Mouse (Mus musculus) adrenal gland, postnatal 36 days (tissue): ENCODE data around the gene Llgl1. TPM values are rescaled to one million over a fixed set of nuclear protein-coding genes. Genes with fewer than 3 reads are reported as not detected.

Experiments
- DNase-seq, 2 experiments: peaks; one replicate each; pipeline ENCODE4 v3.0.0; 2021; ENCODE audit warnings: mixed read lengths in 1 of 2
- microRNA-seq: library from miRNA; unstranded; fragments of <30 nt; microRNA quantifications from one replicate; pipeline ENCODE4 v1.2.0, GENCODE M21; 2021
- total RNA-seq, 2 experiments: library from RNA; stranded (reverse); gene quantifications; 2 replicates each; pipeline ENCODE4 v1.2.3; 2021

Gene Llgl1
- total RNA-seq, 2 experiments from 2014 or later, result 23.6 to 24.7 TPM

DNA sequence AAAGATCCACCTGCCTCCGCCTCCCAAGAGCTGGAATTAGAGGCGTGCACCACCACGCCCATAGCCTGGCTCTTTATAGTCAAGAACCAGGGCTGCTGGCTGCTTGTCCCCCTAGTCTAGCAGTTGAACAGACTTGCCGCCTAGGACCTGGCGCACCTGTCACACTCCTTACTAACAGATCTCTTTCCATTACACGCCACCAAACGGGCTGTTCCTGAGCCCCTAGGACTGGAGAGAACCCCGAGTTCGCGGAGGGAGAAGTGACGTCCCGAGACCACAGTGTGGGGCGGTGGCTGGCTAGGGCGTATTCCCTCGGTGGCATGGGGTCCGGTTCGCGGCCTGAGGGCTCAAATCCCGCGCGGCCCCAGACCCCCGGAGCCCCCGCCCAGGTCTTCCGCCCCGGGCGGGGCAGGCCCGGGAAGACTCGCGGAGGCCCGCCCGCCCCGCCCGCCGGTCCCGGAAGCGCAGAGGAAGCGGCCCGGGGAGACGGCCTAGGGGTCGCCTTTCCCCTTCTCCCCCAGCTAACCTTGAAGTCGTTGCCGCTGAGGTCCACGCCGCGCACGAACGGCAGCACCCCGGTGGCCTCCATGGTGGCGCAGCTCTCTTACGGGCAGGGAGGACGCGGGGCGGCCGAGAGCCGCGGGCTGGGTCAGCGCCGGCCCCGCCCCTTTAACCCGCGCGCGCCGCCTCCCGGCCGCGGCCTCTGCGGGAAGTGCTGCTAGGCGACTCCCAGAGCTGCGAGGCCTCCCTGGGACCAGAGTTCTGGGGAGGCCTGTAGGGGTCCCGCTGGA is 27.3 kb downstream of the Llgl1 start, which contains the start of gene Flii:
TSS of gene Flii (minus strand) at position 663 of the 791 bp plus-strand sequence.
- peak; percentile 91 to 94 for DNase-seq

DNA sequence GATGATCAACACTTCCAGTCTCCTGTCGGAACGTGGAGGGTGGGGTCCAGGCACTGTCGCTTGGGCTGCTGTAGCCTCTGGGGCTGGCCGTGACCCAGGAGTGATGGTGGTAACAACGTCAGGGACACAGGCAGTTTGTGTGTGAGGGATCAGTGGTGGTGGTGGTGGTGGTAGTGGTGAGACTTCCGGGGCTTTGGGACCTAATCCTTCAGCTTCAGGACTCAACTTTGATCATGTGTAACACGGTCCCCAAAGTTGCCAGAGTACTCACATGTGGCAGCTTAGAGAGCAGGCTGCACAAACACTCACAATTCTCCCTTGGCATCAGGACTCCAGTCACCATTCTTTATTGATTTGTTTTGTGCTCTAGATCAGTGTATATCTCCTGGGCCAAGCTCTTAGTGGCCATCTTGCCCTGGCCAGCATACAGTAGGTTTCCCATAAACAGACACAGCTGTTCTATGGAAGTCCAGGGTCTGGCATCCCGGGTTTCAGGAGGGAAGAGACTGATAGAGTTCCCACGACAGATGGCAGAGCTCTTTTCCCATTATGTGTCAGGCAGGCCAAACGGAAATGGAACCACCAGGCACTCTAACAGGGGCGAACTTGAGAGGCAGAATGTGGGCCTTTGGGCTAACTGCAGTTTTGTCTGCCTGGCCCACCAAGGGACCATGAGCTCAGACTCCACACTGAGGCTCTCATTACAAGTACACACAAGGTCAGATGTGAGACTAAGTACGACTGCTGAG is 28.0 kb downstream of the Llgl1 start:
- DNase-seq, result no peak

DNA sequence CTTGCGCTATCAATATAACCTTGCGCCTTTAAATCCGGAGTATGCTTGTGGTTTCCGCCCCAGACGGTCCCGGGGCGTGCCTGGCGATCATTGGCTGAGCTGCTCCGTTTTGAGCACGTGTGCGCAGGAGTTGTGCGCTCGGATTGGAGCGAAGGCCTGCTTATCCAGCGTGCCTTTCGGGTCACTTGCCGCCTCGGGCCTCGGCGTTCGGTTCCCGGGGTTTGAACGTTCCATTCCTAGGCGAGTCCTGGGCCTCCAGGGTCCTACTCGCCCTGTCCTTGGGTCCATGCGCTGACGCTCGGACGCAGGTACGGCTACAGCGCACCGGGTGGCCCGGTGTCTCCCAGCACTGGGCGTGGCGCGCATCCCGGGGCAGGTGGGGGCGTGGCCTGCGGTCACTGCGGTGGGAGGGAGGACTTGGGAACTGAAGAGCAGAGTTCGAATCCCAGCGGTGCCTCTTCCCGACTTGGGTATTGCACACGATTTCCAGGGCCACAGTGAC is 28.8 kb downstream of the Llgl1 start, which contains the start of gene Mief2:
TSS of gene Mief2 (plus strand) at position 139 of the 502 bp plus-strand sequence.
- DNase-seq, result peak; percentile 97

DNA sequence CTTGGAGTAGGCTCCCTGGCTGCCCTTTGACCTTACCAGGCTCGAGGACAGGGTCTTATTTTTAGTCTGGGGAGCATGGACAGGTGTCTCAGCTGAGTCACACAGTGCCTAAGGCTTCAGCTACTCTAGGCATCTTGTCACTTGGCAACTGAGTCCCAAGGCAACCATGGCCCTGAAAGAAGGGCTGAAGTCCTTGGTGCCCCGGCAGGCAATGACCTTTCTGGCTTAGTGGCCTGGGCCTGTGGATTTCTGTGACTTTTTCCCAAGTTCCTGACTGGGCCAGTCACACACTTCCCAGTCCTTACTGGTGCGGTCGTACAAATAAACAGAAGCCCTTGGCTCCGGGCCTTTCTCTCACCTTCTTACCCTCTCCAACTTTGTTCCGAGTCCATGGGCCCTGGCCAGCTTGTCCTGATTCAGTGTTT is 29.7 kb downstream of the Llgl1 start:
- peak; percentile 64 to 75 for DNase-seq

DNA sequence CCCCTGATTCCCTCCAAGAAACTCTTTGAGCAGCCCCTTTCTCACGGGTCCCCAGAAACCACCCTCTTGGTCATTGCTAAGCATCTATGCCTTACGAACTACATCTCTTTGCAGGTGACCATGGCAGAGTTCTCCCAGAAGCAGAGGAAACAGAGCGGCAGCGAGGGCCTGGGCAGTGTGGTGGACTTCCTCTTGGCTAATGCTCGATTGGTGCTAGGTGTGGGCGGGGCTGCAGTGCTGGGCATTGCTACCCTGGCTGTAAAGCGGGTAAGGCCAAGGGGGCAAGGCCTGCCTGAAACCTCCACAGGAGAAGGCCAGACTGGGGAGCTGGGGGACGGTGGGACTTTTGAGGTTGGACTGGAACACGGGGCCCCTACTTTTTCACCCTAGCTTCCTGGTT is 30.6 kb downstream of the Llgl1 start:
- no peak for DNase-seq

DNA sequence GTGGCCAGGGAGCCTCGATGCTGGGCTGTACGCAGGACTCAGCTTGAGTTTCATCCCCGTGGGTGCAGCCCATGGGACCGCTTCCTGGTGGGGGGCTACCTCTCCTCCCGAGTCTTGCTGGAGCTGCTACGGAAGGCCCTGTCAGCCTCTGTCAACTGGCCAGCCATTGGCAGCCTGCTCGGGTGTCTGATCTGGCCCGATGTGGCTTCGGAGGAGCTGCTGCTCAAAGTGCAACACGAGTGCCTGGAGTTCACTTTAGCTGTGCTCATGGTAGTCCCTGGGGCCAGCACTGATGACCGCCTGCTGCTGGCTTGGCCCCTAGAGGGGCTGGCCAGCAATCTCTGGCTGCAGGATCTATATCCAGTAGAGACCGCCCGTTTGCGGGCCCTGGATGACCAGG is 31.7 kb downstream of the Llgl1 start:
- no peak for DNase-seq

DNA sequence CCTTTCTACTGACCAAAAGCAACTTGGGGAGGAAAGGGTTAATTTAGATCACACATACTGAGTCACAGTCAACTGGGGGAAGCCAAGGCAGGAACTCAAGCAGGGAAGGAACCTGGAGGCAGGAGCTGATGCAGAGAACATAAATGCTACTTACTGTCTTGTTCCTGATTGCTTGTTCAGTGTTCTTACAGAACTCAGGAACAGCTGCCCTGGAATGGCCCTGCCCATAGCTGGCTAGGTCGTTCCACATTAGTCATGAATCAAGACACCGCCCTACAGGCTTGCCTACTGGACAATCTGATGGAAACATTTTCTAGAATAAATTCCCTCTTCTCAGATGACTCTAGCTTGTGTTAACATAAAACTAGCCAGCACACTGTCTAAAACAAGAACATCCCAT is 34.7 kb downstream of the Llgl1 start:
- DNase-seq, result peak; percentile 54 to 55

DNA sequence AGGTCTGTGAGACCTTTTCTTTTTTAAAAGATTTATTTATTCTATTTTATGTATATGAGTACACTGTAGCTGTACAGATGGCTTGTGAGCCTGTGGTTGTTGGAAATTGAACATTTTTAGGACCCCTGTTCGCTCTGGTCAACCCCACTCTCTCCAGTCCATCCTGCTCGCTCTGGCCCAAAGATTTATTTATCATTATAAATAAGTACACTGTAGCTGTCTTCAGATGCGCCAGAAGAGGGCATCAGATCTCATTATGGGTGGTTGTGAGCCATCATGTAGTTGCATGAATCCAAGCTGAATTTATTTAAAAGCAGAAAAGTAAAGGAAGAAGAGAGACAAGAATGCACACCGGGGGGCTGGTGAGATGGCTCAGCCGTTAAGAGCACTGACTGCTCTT is 35.7 kb downstream of the Llgl1 start:
- no peak for DNase-seq

DNA sequence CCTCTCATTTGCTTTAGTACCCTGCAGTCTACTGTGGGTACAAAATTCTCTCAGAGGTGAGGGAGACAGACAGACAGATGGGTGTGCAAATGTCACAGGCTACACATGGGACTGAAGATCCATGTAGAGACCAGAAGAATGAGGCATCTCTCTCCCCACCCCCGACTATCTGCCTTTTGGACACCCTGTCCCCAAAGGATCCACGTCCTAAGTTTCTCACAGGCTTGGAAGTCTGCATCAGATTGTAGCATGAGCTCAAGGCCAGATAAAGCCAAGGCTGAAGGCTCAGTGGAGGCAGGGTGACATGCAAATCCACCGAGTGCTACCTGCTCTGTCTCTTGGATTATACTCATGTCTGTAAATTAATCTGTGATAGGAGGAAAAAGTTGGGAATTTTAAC is 37.0 kb downstream of the Llgl1 start:
- peak in 1 of 2 experiments; percentile 43 for DNase-seq

DNA sequence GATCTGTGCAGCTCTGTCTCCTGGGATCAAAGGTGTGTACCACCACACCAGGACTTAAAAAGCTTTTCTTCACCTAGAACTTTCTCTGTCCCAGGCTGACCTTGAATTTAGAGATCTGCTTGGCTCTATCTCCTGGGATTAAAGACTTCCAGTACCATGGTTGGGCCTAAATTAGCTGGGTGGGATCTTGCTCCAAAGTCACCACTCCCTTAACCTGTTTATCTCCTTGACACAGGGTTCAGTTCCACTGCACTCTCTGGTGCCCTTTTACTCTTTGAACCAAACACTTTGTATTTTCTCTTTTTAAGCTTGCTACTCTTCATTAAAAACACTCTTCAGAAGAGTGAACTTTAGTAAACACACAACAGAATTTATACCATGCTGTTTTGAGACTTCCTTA is 37.9 kb downstream of the Llgl1 start:
- DNase-seq, result no peak

DNA sequence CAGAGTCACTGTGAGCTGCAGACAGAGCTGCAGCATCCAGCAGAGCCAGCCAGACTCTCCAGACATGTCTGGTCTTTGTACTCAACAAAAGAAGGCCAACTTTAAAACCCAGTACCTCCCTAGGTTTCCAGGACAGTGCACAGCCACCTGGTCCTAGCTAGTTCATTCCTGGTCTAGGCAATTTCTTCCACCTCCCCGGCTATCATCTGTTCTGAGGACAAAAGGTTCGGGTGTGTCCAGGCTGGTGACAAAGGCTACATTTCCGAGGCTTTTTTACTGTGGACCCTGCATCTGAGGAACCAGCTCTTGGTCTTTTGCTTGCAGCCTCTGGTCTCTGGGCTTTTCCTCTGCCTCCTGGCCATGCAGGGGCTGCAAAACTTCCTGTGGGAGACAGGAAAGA is 40.8 kb downstream of the Llgl1 start:
- DNase-seq, result no peak

DNA sequence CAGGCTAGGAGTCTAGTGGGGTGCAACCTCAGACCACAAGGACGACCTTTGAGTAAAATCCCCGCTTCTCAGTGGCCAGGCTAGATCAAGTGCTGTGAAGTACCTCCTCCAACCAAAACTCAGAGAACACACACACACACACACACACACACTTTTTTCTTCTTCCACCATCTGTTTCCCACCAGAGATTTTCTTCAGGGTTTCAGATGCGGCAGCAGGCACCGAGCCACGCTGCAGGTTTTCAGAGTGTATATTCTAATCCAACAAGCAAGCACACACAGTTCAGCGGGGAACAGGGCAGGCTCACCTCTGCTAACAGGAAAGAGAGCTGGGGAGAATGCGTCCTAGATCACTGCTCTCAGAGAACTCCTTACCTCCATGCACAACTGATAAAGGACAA is 56.0 kb downstream of the Llgl1 start:
- DNase-seq, result no peak

DNA sequence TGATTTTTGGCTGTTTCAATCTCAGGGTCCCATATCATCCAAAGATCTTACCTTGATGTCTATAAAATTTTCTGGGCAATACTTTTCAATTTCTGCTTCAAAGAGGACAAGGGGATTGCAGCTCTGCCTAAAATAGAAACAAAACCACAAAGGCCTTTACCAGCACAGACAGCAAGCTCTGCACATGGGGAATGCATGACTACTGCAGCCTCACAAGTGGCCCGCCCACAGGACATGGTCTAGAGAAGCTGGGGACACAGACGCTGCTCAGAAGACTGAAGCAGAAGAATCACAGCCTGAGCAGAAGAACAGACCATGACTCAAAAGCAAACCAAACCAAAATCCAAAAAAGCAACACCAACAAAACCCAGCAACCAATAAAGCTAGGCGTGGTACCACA is 62.2 kb downstream of the Llgl1 start:
- no peak for DNase-seq

Small RNA genes within 50 kb of the gene (microRNA-seq; reads per million reads assigned to microRNA genes)
- gene Mir5100, result 3.2 reads per million, percentile 7 among the genes with 10 or more reads in this experiment

Other genes starting within 250 kb of the Llgl1 start
- 10 to 100 TPM; 65.2 to 70.3 TPM for gene Drg2, start 245.1 kb upstream of the Llgl1 start, total RNA-seq
- gene Myo15, start 230.4 kb upstream of the Llgl1 start, total RNA-seq, result under 1 TPM; 0.03 to 0.10 TPM
- 100 to 1,000 TPM in 1 of 2 experiments, 10 to 100 TPM in 1; 93.3 to 119 TPM for gene Alkbh5, start 163.3 kb upstream of the Llgl1 start, total RNA-seq
- 100 to 1,000 TPM; 137 to 162 TPM for gene Flii, start 27.5 kb downstream of the Llgl1 start, total RNA-seq
- 10 to 100 TPM; 27.7 to 38.1 TPM for gene Mief2, start 28.7 kb downstream of the Llgl1 start, total RNA-seq
- 10 to 100 TPM in 1 of 2 experiments, 1 to 10 TPM in 1; 6.5 to 10.7 TPM for gene Top3a, start 77.6 kb downstream of the Llgl1 start, total RNA-seq
- 10 to 100 TPM; 23.7 to 24.9 TPM for gene Smcr8, start 77.8 kb downstream of the Llgl1 start, total RNA-seq
- gene Shmt1, start 112.0 kb downstream of the Llgl1 start, total RNA-seq, result 10 to 100 TPM; 40.4 to 80.2 TPM
- gene Dhrs7b, start 130.9 kb downstream of the Llgl1 start, total RNA-seq, result 10 to 100 TPM; 50.0 to 51.1 TPM
- 10 to 100 TPM; 41.3 to 46.3 TPM for gene Tmem11, start 179.5 kb downstream of the Llgl1 start, total RNA-seq
- 10 to 100 TPM; 19.5 to 26.3 TPM for gene Natd1, start 215.0 kb downstream of the Llgl1 start, total RNA-seq
- gene Map2k3, start 232.3 kb downstream of the Llgl1 start, total RNA-seq, result 100 to 1,000 TPM in 1 of 2 experiments, 10 to 100 TPM in 1; 86.9 to 151 TPM